8 mouse cellular contexts compared by ENCODE assay signal in the genomic region with DNA sequence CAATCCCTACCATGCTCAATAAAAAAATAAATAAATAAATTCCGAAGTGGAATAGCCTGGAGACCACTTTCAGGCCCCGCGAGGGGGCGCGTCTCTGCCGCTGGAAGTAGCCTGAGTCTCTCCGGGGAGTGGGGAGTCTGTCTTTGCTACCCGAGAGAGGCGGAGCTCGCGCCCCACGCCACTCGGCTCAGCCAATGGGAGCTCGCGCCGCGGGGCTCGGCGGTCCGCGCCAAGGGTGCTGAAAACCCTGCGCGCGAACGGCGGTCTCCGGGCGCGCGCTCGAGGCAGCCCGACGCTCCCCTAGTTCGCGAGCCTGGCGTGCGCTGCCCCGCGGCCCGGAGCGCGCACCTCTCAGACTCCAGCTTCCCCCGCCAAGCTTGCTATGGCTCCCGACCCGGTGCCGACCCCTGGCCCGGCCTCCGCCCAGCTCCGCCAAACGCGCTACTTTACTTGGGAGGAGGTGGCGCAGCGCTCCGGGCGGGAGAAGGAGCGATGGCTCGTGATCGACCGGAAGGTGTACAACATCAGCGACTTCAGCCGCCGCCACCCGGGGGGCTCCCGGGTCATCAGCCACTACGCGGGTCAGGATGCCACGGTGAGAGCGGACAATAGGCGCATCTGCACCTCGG. TPM values are rescaled to one million over a fixed set of nuclear protein-coding genes. Genes with fewer than 3 reads are reported as not detected.
DNase-seq lines count a peak whose midpoint lies in the region; ATAC-seq and TF ChIP-seq lines count a peak whose summit lies in the region.

Gene Fads1, plus strand, starts transcription at position 219 of the 629 bp plus-strand sequence.

- H3K9ac ChIP-seq in forebrain, embryonic 11.5 days (ENCODE audit: low read length): peak within 1 kb of the TSS; percentile 99
- peak within 1 kb of the TSS; percentile 93 for H3K9ac ChIP-seq in heart, embryonic 16.5 days (ENCODE audit: low read length)
- peak within 1 kb of the TSS; percentile 82 for H3K9ac ChIP-seq in liver, embryonic 15.5 days
- H3K9ac ChIP-seq in neural tube, embryonic 13.5 days: peak within 1 kb of the TSS; percentile 98

- no peaks in the 10 kb centered on the region for H3K9me3 ChIP-seq in forebrain, embryonic 11.5 days (ENCODE audit: control insufficient read depth, low read length)
- no peaks in the 10 kb centered on the region for H3K9me3 ChIP-seq in heart, embryonic 16.5 days (replicated peaks; ENCODE audit: control insufficient read depth, low read length)
- no peaks in the 10 kb centered on the region for H3K9me3 ChIP-seq in liver, embryonic 15.5 days (replicated peaks)
- no peaks in the 10 kb centered on the region for H3K9me3 ChIP-seq in neural tube, embryonic 13.5 days

- H3K36me3 ChIP-seq in forebrain, embryonic 11.5 days (ENCODE audit: control insufficient read depth, insufficient read depth, low read length): peaks cover 11% of the 10 kb centered on the region
- peaks cover 13% of the 10 kb centered on the region for H3K36me3 ChIP-seq in heart, embryonic 16.5 days (ENCODE audit: control insufficient read depth, insufficient read depth)
- H3K36me3 ChIP-seq in liver, embryonic 15.5 days (replicated peaks): peaks cover 32% of the 10 kb centered on the region
- peaks cover 30% of the 10 kb centered on the region for H3K36me3 ChIP-seq in neural tube, embryonic 13.5 days
- H3K36me3 ChIP-seq in testis, adult 2 months (ENCODE audit: control insufficient read depth, insufficient read depth, low read length): no peaks in the 10 kb centered on the region

- TF ChIP-seq POLR2A in testis, adult 2 months (IDR thresholded peaks at IDR 0.05; ENCODE audit: control insufficient read depth, low read depth, low read length): peak; percentile 56

- peak within 1 kb of the TSS; percentile 90 for H3K27ac ChIP-seq in forebrain, embryonic 11.5 days (ENCODE audit: low read depth, low read length)
- H3K27ac ChIP-seq in heart, embryonic 16.5 days (ENCODE audit: low read length): peak within 1 kb of the TSS; percentile 90
- H3K27ac ChIP-seq in liver, embryonic 15.5 days (replicated peaks): peak within 1 kb of the TSS; percentile 88
- peak within 1 kb of the TSS; percentile 97 for H3K27ac ChIP-seq in neural tube, embryonic 13.5 days (replicated peaks)
- peak within 1 kb of the TSS; percentile 76 for H3K27ac ChIP-seq in testis, adult 2 months (ENCODE audit: control insufficient read depth, insufficient read depth, low read depth, low read length)

- peak within 1 kb of the TSS; percentile 96 for H3K4me3 ChIP-seq in forebrain, embryonic 11.5 days (ENCODE audit: low read depth, low read length)
- H3K4me3 ChIP-seq in heart, embryonic 16.5 days (ENCODE audit: low read length): peak within 1 kb of the TSS; percentile 81
- peak within 1 kb of the TSS; percentile 73 for H3K4me3 ChIP-seq in liver, embryonic 15.5 days (replicated peaks)
- peak within 1 kb of the TSS; percentile 82 for H3K4me3 ChIP-seq in neural tube, embryonic 13.5 days
- H3K4me3 ChIP-seq in testis, adult 2 months (ENCODE audit: control insufficient read depth, low read depth, low read length): peak within 1 kb of the TSS; percentile 83

- H3K27me3 ChIP-seq in forebrain, embryonic 11.5 days (ENCODE audit: control insufficient read depth, insufficient read depth, low read length): no peaks in the 10 kb centered on the region
- H3K27me3 ChIP-seq in heart, embryonic 16.5 days (ENCODE audit: control insufficient read depth, insufficient read depth, low read length): no peaks in the 10 kb centered on the region
- H3K27me3 ChIP-seq in liver, embryonic 15.5 days: no peaks in the 10 kb centered on the region
- no peaks in the 10 kb centered on the region for H3K27me3 ChIP-seq in neural tube, embryonic 13.5 days
- no peaks in the 10 kb centered on the region for H3K27me3 ChIP-seq in testis, adult 2 months (ENCODE audit: control insufficient read depth, insufficient read depth, low read length)

- ATAC-seq in forebrain, embryonic 11.5 days (replicated peaks; ENCODE audit: low FRiP score): peak; percentile 98
- peak; percentile 96 for ATAC-seq in heart, embryonic 16.5 days (replicated peaks; ENCODE audit: extremely low read depth, insufficient read depth, low FRiP score)
- peak; percentile 90 for ATAC-seq in liver, embryonic 15.5 days (ENCODE audit: insufficient read depth)
- ATAC-seq in neural tube, embryonic 13.5 days (ENCODE audit: low read depth): peak; percentile 98

- H3K4me2 ChIP-seq in forebrain, embryonic 11.5 days (ENCODE audit: low read depth, low read length, severe bottlenecking): peak within 1 kb of the TSS; percentile 76
- H3K4me2 ChIP-seq in heart, embryonic 16.5 days (ENCODE audit: low read depth, low read length): peak within 1 kb of the TSS; percentile 87
- peak within 1 kb of the TSS; percentile 90 for H3K4me2 ChIP-seq in liver, embryonic 15.5 days
- H3K4me2 ChIP-seq in neural tube, embryonic 13.5 days: peak within 1 kb of the TSS; percentile 94

- 0 out of 2 replicates have a peak, but pooled peaks have one; percentile 2 for TF ChIP-seq CTCF in testis, adult 2 months (IDR thresholded peaks at IDR 0.05; ENCODE audit: control insufficient read depth, insufficient read depth, insufficient replicate concordance, low read depth, low read length)

- WGBS in forebrain, embryonic 11.5 days: 0% methylated on average over 69 of the region's 70 CpGs
- under 1% methylated on average over 63 of the region's 70 CpGs for WGBS in heart, embryonic 16.5 days
- WGBS in liver, embryonic 15.5 days (ENCODE audit: insufficient replicate concordance): under 1% methylated on average over 70 of the region's 70 CpGs
- 0% methylated on average over 69 of the region's 70 CpGs for WGBS in neural tube, embryonic 13.5 days

- H3K4me1 ChIP-seq in forebrain, embryonic 11.5 days (replicated peaks; ENCODE audit: control insufficient read depth, insufficient read depth, low read length): peaks cover 14% of the 10 kb centered on the region; the same call in 1 of the 2 replicates
- H3K4me1 ChIP-seq in heart, embryonic 16.5 days (ENCODE audit: control insufficient read depth, insufficient read depth, low read length): peaks cover 28% of the 10 kb centered on the region
- peaks cover 39% of the 10 kb centered on the region for H3K4me1 ChIP-seq in liver, embryonic 15.5 days (replicated peaks)
- peaks cover 47% of the 10 kb centered on the region for H3K4me1 ChIP-seq in neural tube, embryonic 13.5 days (replicated peaks)
- peaks cover 13% of the 10 kb centered on the region for H3K4me1 ChIP-seq in testis, adult 2 months (ENCODE audit: control insufficient read depth, insufficient read depth, low read length)

- peak; percentile 74 to 78 for DNase-seq in CD8-positive naive resting alpha-beta T cell, adult 2 months (ENCODE audit: low read depth in 2 of 2, low spot score in 2 of 2)
- DNase-seq in c-Kit-positive CD71-negative TER-119-negative erythroid progenitor cells, embryonic 14.5 days (ENCODE audit: low read depth): peak; percentile 84
- DNase-seq in forebrain, embryonic 11.5 days (ENCODE audit: low spot score): peak; percentile 97
- DNase-seq in kidney, postnatal 36 days: peak; percentile 95 to 96

RNA-seq across cellular contexts. Expression of gene Fads1, which starts in this region (rescaled TPM):
- 192 and 196 TPM in 2 replicates for polyA plus RNA-seq in forebrain, embryonic 11.5 days (2014; fragmentation: Nextera tagmentation; extraction: Ambion mirVana)
- 39.8 and 44.7 TPM in 2 replicates for polyA plus RNA-seq in heart, embryonic 16.5 days (2015; fragmentation: Nextera tagmentation; extraction: Ambion mirVana)
- 73.6 and 80.7 TPM in 2 replicates for polyA plus RNA-seq in liver, embryonic 15.5 days (2015; fragmentation: Nextera tagmentation; extraction: Ambion mirVana)
- polyA plus RNA-seq in neural tube, embryonic 13.5 days (2015; fragmentation: Nextera tagmentation; extraction: Ambion mirVana): 146 and 151 TPM in 2 replicates
- 32.6 and 35.4 TPM in 2 replicates for polyA plus RNA-seq in testis, adult 2 months (2012; rRNA removed)

Comparison
In these comparisons a context has a peak if more than half of its experiments do, and no peak if none do; other contexts are left out.
1. Peak in every context shown above with its lines: DNase-seq, ATAC-seq, H3K4me3 ChIP-seq and H3K27ac ChIP-seq.